Mouse (Mus musculus) layer of hippocampus, postnatal 36 days (tissue): ENCODE data around the gene Krt8. TPM values are rescaled to one million over a fixed set of nuclear protein-coding genes. Genes with fewer than 3 reads are reported as not detected.
A peak's percentile ranks its signal among the peaks of the same experiment; 100 is the strongest.

ENCODE experiments used
- DNase-seq, 2 experiments: peaks; one replicate each; pipeline ENCODE4 v3.0.0; 2022
- total RNA-seq, 2 experiments: library from RNA; stranded (reverse); gene quantifications; 2 replicates each; pipeline ENCODE4 v1.2.3; 2021

The Krt8 gene
- total RNA-seq: under 1 TPM in 1 of 2 experiments, not detected in 1; 0.18 TPM

GRCm38 (mm10) chr15:102004189-102004588, at the start of gene Krt8:
Krt8 (minus strand) TSS chr15:102004482.
- DNase-seq: no peak

- DNase-seq: peak; percentile 46 to 63
Measured at GRCm38 (mm10) chr15:102051920-102052683, 47.8 kb upstream of the Krt8 start.

- DNase-seq: no peak
Measured at GRCm38 (mm10) chr15:102049871-102050270, 45.6 kb upstream of the Krt8 start.

- DNase-seq: no peak
Measured at GRCm38 (mm10) chr15:102048006-102048405, 43.7 kb upstream of the Krt8 start.

- no peak for DNase-seq
Measured at GRCm38 (mm10) chr15:102045691-102046090, 41.4 kb upstream of the Krt8 start.

GRCm38 (mm10) chr15:102044745-102045144, 40.5 kb upstream of the Krt8 start:
- no peak for DNase-seq

GRCm38 (mm10) chr15:102041951-102042350, 37.7 kb upstream of the Krt8 start:
- no peak for DNase-seq

GRCm38 (mm10) chr15:102040277-102040676, 36.0 kb upstream of the Krt8 start:
- no peak for DNase-seq

GRCm38 (mm10) chr15:102034121-102035053, 30.1 kb upstream of the Krt8 start:
- DNase-seq: no peak

GRCm38 (mm10) chr15:102028040-102028439, 23.8 kb upstream of the Krt8 start, which contains the start of gene Krt18:
Krt18 (plus strand) TSS chr15:102028180.
- no peak for DNase-seq

GRCm38 (mm10) chr15:102026430-102026829, 22.1 kb upstream of the Krt8 start:
- DNase-seq: no peak

- no peak for DNase-seq
Measured at GRCm38 (mm10) chr15:102025136-102025872, 21.0 kb upstream of the Krt8 start.

- DNase-seq: no peak
Measured at GRCm38 (mm10) chr15:102023888-102024287, 19.6 kb upstream of the Krt8 start.

GRCm38 (mm10) chr15:102022481-102022880, 18.2 kb upstream of the Krt8 start:
- DNase-seq: no peak

GRCm38 (mm10) chr15:102017918-102018463, 13.7 kb upstream of the Krt8 start:
- no peak for DNase-seq

- DNase-seq: no peak
Measured at GRCm38 (mm10) chr15:102016787-102017186, 12.5 kb upstream of the Krt8 start.

- DNase-seq: no peak
Measured at GRCm38 (mm10) chr15:102016096-102016495, 11.8 kb upstream of the Krt8 start.

GRCm38 (mm10) chr15:102014848-102015247, 10.6 kb upstream of the Krt8 start:
- no peak for DNase-seq

- no peak for DNase-seq
Measured at GRCm38 (mm10) chr15:102013651-102014050, 9.4 kb upstream of the Krt8 start.

- DNase-seq: no peak
Measured at GRCm38 (mm10) chr15:102012260-102012765, 8.0 kb upstream of the Krt8 start.

GRCm38 (mm10) chr15:102010569-102011245, 6.4 kb upstream of the Krt8 start:
- no peak for DNase-seq
